Mouse (Mus musculus): ENCODE results near the gene Pcdh8. TPM values are rescaled to one million over a fixed set of nuclear protein-coding genes. Genes with fewer than 3 reads are reported as not detected.

Pcdh8 gene
- polyA plus RNA-seq, 2 experiments: not detected

- Histone ChIP-seq H3K27me3 (ENCODE audit: control insufficient read depth, insufficient read depth, low read length) (peaks cover 6% of the 10 kb centered on the region), H3K9me3 (ENCODE audit: control insufficient read depth, low read length) (no peaks in the 10 kb centered on the region), H3K4me2 (ENCODE audit: low read depth) (no peak overlapping the region), H3K27ac (no peak overlapping the region), H3K36me3 (replicated peaks; ENCODE audit: control insufficient read depth, insufficient read depth, low read depth) (no peaks in the 10 kb centered on the region), H3K9ac (replicated peaks) (no peak overlapping the region), H3K4me3 (ENCODE audit: insufficient read depth in 1 of 2, low read depth in 2 of 2, low read length in 2 of 2) (no peak overlapping the region), H3K4me1 (replicated peaks; ENCODE audit: control insufficient read depth in 2 of 2, insufficient read depth in 2 of 2, low read length in 1 of 2) (no peaks in the 10 kb centered on the region)
- DNase-seq (ENCODE audit: low read depth in 3 of 3, low spot score in 3 of 3) (no peak), ATAC-seq (ENCODE audit: insufficient read depth) (no peak)
- TF ChIP-seq EP300 (IDR thresholded peaks at IDR 0.05; ENCODE audit: low read depth): no peak
- no peak for TF ChIP-seq CTCF (IDR thresholded peaks at IDR 0.05; ENCODE audit: low read depth)
- WGBS (ENCODE audit: insufficient replicate concordance): 42% methylated on average over 4 of the region's 4 CpGs
Measured at GRCm38 (mm10) chr14:79779841-79780240, 8.7 kb upstream of the Pcdh8 start.

- Histone ChIP-seq H3K27me3 (ENCODE audit: control insufficient read depth, insufficient read depth, low read length) (peaks cover 66% of the 10 kb centered on the region), H3K4me3 (ENCODE audit: insufficient read depth in 1 of 2, low read depth in 2 of 2, low read length in 2 of 2) (no peak overlapping the region), H3K27ac (no peak overlapping the region)
Measured at GRCm38 (mm10) chr14:79773425-79774391, 2.6 kb upstream of the Pcdh8 start.

GRCm38 (mm10) chr14:79771802-79772511 lies 845 bp upstream of the Pcdh8 start:
- Histone ChIP-seq H3K9me3 (ENCODE audit: control insufficient read depth, low read length) (no peaks in the 10 kb centered on the region), H3K27ac (no peak overlapping the region), H3K36me3 (replicated peaks; ENCODE audit: control insufficient read depth, insufficient read depth, low read depth) (no peaks in the 10 kb centered on the region), H3K4me2 (ENCODE audit: low read depth) (no peak overlapping the region; the same call in 1 of the 2 replicates), H3K4me3 (ENCODE audit: insufficient read depth in 1 of 2, low read depth in 2 of 2, low read length in 2 of 2) (no peak overlapping the region), H3K27me3 (ENCODE audit: control insufficient read depth, insufficient read depth, low read length) (peaks cover 82% of the 10 kb centered on the region), H3K9ac (replicated peaks) (no peak overlapping the region), H3K4me1 (replicated peaks; ENCODE audit: control insufficient read depth in 2 of 2, insufficient read depth in 2 of 2, low read length in 1 of 2) (no peaks in the 10 kb centered on the region)
- TF ChIP-seq EP300 (IDR thresholded peaks at IDR 0.05; ENCODE audit: low read depth) (no peak), CTCF (IDR thresholded peaks at IDR 0.05; ENCODE audit: low read depth) (no peak)
- ATAC-seq (ENCODE audit: insufficient read depth) (no peak), DNase-seq (ENCODE audit: low read depth in 3 of 3, low spot score in 3 of 3) (no peak)
- 6% methylated on average over 20 of the region's 20 CpGs for WGBS (ENCODE audit: insufficient replicate concordance)

More at GRCm38 (mm10) chr14:79773425-79774391, 2.6 kb upstream of the Pcdh8 start:
- no peak for ATAC-seq (ENCODE audit: insufficient read depth)
- TF ChIP-seq CTCF (IDR thresholded peaks at IDR 0.05; ENCODE audit: low read depth): no peak
- TF ChIP-seq EP300 (IDR thresholded peaks at IDR 0.05; ENCODE audit: low read depth): no peak
- Histone ChIP-seq H3K36me3 (replicated peaks; ENCODE audit: control insufficient read depth, insufficient read depth, low read depth) (no peaks in the 10 kb centered on the region), H3K9me3 (ENCODE audit: control insufficient read depth, low read length) (no peaks in the 10 kb centered on the region), H3K4me1 (replicated peaks; ENCODE audit: control insufficient read depth in 2 of 2, insufficient read depth in 2 of 2, low read length in 1 of 2) (no peaks in the 10 kb centered on the region), H3K4me2 (ENCODE audit: low read depth) (no peak overlapping the region), H3K9ac (replicated peaks) (no peak overlapping the region)
- no peak for DNase-seq (ENCODE audit: low read depth in 3 of 3, low spot score in 3 of 3)
- 2% methylated on average over 44 of the region's 44 CpGs for WGBS (ENCODE audit: insufficient replicate concordance)

- H3K27ac ChIP-seq: no peak overlapping the region
- no peak for ATAC-seq (ENCODE audit: insufficient read depth)
- no peak overlapping the region for H3K9ac ChIP-seq (replicated peaks)
- peak overlapping the region; percentile 40; the same call in 1 of the 2 replicates for H3K4me2 ChIP-seq (ENCODE audit: low read depth)
- no peaks in the 10 kb centered on the region for H3K36me3 ChIP-seq (replicated peaks; ENCODE audit: control insufficient read depth, insufficient read depth, low read depth)
- no peaks in the 10 kb centered on the region for H3K4me1 ChIP-seq (replicated peaks; ENCODE audit: control insufficient read depth in 2 of 2, insufficient read depth in 2 of 2, low read length in 1 of 2)
- DNase-seq (ENCODE audit: low read depth in 3 of 3, low spot score in 3 of 3): no peak
- peaks cover 82% of the 10 kb centered on the region for H3K27me3 ChIP-seq (ENCODE audit: control insufficient read depth, insufficient read depth, low read length)
- 0 out of 4 replicates have a peak overlapping the region, but pooled peaks of 1 of the 2 experiments have one; percentile 5 for H3K4me3 ChIP-seq (ENCODE audit: insufficient read depth in 1 of 2, low read depth in 2 of 2, low read length in 2 of 2)
- H3K9me3 ChIP-seq (ENCODE audit: control insufficient read depth, low read length): no peaks in the 10 kb centered on the region
- WGBS (ENCODE audit: insufficient replicate concordance): 7% methylated on average over 62 of the region's 62 CpGs
- TF ChIP-seq EP300 (IDR thresholded peaks at IDR 0.05; ENCODE audit: low read depth) (no peak), CTCF (IDR thresholded peaks at IDR 0.05; ENCODE audit: low read depth) (no peak)
Measured at GRCm38 (mm10) chr14:79770306-79771093, 612 bp downstream of the Pcdh8 start.
